Mouse (Mus musculus) T-helper 2 cell (primary cell): Measurements from ENCODE around the gene Arhgap23.

Source experiments
- in situ Hi-C: fragments of 300-600 bp; cut with MboI, MseI; formaldehyde crosslinking; loops from one replicate; pipeline ENCODE4 v1.15.1; 2025; ENCODE audit warnings: high pct_unique_total_duplicates

Gene Arhgap23

DNA sequence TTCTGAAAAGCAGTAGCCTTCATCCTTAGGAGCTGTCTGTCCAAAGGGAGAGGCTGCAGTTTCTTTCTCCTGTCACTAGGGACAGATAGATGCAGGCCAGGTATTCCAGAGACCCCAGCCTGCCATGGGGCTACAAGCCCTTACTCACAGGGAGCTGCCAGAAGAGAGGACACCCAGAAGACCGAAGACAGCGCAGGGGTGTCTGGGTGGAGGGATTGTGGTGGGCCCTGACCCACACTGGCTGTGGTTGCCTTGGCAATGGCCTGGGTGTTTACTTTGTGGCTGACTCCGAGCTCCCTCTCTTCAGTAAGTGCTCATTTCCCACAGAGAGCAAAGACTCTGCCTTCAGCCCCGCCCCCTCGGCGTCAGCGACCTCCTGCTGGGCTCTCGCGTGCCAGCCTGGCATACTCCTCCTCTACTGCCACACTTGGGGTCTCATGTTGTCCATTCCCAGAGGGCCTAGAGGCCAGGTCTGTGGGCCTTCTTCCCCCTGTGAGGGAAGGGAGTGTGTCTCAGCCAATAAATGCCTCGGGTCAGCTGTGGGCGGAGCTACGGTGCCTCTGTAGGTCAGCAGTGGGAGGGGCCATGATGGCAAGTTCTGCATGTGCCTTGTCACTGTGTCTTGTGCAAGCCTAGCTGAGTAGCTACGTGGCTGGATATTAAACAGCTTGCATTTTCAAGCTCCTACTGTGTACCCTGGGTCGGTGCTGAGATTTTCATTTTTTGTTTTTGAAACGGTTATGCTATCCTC is 19.5 kb downstream of the Arhgap23 start:
- in situ Hi-C loops = no loop called here

GRCm38 (mm10) chr11:97435808-97436491 is 20.6 kb downstream of the Arhgap23 start:
- in situ Hi-C loops = no loop called here

DNA sequence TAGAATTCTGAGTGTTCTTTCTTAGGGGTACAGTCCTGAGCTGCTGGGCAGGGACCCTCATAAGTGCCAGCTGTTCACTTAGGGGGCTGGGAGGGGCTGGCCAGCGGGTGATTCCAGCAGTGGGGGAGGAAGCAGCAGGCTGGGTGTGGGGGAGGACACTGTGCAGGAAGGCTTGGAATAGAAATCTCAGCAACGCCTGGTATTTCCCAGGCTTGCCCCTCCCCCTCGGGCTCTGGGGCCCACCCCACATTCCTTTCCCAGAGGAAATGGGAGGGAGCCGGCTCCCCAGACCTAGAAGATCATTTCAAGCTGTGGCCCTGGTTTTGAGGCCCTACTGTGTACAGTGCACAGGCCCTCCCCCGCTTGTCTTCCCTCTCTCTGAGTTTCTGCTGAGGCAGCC is 22.4 kb downstream of the Arhgap23 start:
- in situ Hi-C loops = no loop called here

DNA sequence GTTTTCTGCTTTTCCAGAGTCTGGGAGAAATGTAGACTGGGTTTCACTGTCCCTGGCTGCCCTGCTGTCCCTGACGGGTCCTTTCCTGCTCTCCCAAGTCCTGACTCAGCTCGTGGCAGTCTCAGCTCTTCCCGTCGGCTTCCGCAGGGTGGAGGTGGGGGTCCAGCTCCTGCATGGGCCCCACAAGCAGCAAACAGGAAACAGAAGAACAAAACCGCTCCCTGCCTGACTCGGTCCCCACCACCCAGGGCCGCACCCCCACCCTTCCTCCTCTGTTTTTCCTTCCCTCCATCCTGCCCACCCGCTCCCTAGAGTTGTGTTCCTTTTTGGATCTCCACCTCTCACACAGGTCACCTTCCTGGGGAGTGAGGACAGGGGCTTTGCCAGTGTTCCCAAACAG is 23.5 kb downstream of the Arhgap23 start:
- in situ Hi-C loops = no loop called here

GRCm38 (mm10) chr11:97439935-97440334 is 24.6 kb downstream of the Arhgap23 start:
- in situ Hi-C loops = no loop called here

DNA sequence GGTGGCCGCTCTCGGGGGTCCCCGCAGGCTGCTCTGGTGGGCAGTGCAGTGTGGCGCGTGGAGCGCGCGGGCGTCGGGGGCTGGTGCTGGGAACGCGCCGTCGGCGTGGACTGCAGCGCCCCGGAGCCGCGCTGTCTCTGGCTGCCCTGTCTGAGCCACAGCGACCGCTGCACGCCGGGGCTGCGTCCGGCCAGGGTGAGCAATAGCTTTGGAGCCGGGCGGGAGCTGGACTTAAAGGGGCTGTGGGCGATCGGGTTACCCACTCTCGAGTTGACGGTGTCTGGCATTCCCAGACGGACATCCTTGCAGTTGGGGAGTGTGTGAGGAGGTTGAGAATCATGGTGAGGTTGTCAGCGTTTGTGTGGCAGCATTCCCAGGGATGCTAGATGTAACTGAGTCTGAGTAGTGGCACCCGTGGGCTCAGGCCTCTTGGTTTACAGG is 25.1 kb downstream of the Arhgap23 start:
- in situ Hi-C loops = no loop called here

DNA sequence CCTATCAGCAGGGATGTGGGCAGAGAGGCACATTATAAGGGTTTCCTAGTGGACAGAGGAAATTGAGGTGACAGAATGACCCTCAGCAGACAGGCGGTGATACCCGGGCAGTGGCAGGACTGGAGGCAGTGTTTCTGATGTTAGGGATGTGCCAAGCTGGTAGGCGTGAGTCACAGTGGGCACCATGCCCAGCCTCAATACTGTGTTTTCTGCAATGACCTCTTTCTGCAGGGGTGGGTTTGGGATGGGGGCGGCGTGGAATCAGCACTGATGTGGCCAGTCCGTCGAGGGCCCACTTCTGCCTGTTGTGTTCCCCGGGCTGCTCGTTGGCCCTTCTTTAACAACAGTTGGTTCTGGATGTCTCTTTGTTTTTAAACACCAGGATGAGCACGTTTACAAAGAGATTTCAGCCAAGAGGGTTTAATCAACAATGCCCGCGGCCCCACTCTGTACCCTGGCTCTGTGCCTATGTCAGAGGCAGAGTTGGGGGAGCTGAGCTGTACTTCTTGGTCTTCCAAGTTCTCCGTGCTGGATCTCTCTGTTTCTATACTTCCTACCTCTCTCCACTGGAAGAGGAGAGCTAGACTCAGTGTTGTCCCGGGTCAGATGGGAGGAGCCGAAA is 25.8 kb downstream of the Arhgap23 start:
- in situ Hi-C loops = no loop called here

DNA sequence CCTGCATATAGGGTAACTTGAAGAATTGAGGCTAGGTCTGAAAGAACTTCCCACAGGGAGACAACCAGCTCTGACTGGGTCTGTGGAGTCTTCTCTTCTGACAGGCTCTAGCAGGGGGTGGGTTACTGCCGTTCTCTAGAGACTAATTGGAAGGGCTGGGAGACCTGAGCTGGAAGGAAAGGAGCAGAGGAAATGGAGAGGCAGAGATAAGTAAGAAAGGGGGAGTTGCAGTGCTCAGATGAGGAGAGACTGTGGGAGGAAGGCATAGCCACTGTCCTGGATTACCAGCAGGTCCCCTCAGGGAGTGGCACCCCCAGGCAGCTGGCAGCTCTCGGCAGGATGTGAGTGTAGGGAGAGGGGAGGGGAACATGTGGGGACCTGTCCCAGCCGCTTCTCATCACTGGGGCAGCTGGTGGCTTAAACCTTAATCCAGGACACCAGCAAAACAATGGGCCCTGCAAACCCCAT is 26.4 kb downstream of the Arhgap23 start:
- in situ Hi-C loops = no loop called here

DNA sequence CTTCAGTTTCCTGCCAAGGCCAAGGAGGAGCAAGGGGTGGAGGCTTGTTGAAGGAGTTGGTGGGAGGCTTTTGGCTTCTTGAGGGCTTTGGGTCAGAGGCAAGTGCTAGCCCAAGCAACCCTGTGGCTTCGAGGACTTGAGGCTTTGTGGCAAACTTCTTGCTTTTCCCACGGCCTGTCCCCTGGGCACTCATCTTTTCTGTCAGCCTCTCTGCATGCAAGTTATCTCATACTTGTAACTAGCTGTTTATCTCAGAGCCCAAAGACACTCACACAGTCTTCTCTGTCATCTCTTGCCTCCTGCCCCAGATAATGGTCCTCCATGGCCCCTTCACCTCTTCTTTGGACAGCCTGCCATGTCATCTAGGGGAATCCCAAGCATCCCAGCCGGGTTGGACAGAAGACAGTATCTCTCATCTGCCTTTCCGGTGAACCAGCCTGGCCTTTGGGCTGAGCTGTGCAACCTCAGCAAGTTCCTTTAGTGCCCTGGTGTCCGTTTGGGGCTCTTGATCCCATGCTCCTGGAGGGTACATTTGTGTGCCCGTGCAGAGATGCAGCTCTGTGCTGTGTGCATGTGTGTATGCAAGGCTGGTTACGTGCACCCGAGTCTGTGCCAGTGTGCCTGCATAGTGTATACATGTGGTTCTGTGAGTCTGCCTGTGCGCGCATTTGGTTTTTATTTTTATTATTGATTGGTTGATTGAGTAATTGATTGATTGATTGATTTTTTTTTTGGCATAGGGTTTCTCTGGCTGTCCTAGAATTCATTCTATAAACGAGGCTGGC is 27.8 kb downstream of the Arhgap23 start:
- in situ Hi-C loops = no loop called here

DNA sequence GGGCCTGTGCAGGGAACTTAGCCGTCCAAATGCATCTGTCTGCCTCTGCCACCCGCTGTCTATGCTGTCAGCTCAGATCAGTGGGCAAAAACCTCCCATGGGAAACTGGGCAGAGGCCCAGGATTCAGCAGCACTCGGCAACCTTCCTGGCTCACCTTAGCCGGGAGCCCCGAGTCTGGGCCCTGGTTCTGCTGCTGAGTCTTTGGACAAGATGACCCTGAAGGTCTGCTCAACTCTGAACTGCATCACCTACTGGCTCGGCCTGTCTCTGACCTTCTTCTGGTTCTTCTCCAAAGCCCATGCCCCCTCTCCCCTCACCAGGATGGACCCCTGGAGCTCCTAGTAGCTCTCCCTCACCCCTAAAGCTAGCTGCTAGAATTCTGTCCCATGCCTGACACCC is 30.3 kb downstream of the Arhgap23 start:
- in situ Hi-C loops = no loop called here

GRCm38 (mm10) chr11:97445999-97446511 is 30.7 kb downstream of the Arhgap23 start:
- in situ Hi-C loops = no loop called here

- in situ Hi-C loops = no loop called here
These were observed 32.6 kb downstream of the Arhgap23 start for GRCm38 (mm10) chr11:97447979-97448378.

GRCm38 (mm10) chr11:97448611-97449394 is 33.5 kb downstream of the Arhgap23 start:
- in situ Hi-C loops = no loop called here

DNA sequence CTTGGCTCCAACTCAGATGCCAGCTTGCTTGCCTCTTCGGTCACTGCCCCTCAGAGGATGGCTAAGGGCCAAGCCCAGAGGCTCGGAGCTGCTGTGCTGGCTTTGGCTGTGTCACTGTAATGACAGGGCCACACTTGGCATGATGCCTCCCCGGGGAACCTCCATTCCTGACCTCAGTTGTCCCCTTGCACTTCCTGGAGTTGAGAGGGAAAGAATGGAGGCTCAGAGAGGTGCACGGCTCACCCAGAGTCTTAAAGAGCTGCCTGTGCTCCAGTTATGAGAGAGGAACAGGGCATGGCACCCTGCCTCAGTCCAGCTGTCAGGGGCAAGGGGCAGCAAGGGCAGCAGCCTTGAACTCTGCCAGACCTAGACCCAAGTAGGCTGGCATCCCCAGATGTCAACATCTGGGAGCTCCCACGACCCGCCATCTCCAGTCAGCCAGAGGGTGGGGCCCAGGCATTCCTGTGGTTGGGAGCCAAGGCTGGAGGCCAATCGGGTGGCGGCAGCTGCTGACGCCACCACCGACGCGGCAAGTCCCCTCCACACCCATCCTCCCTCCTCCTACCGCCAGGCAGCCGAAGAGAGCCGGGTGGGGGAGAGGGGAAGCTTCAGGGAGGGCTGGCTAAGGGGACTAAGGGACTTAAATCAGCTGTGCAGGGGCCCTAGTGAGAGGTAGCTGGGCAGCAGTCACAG is 34.4 kb downstream of the Arhgap23 start:
- in situ Hi-C loops = no loop called here

- in situ Hi-C loops = no loop called here
These were observed 35.1 kb downstream of the Arhgap23 start for GRCm38 (mm10) chr11:97450305-97450922.

DNA sequence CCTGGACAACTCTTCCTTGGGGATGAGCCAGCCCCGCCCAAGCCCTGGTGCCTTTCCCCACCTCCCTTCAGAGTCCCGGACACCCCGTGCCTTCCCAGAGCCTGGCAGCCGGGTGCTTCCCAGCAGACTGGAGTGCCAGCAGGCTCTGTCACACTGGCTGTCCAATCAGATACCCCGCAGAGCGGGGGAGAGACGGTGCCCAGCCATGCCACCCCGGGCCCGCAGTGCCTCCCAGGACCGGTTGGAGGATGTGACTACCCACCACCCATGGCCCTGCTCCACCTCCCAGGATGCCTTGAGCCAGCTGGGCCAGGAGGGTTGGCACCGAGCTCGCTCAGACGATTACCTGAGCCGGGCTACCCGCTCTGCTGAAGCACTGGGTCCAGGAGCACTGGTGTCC is 36.3 kb downstream of the Arhgap23 start:
- in situ Hi-C loops = no loop called here

DNA sequence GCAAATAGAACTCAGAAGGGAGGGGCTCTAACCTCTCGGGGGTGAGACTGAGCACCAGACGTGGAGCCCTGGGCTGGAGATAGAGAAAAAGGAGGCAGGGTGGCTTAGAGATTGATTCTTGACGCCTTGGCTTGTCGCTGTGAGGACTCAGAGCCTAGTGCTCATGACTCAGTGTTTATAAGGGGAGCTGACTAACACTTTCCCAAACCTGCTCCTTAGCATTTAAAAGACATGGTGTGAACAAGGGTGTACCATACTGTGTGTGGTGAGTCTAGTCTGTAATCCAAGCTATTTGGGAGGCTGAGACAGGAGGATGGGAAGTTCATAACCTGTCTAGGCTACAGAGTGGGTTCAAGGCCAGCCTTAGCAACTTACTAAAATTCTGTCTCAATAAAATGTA is 41.8 kb downstream of the Arhgap23 start:
- in situ Hi-C loops = no loop called here

DNA sequence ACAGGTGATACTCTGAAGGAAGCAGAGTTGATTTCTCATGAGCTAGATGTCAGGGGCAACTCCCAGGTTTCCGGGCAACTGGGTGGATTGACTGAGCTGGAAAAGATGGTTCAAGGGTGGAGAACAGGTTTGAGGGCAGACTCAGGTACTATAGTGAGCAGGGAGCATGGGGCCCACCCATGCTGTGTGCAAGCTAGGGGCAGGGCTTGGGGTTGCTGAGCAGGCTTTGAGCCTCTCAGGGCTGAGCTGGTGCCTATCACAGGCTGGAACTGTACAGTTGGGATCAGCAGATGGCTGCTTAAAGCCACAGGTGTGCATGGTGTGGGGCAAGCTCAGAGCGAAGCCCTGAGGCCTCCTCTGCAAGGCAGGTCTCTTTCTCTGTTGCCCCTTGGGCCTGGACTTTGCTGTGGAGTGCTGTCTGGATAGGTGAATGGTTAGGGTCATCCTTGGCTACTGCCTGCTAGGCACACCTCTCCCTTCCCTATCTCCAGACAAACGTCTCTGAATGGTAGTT is 46.0 kb downstream of the Arhgap23 start:
- in situ Hi-C loops = no loop called here

DNA sequence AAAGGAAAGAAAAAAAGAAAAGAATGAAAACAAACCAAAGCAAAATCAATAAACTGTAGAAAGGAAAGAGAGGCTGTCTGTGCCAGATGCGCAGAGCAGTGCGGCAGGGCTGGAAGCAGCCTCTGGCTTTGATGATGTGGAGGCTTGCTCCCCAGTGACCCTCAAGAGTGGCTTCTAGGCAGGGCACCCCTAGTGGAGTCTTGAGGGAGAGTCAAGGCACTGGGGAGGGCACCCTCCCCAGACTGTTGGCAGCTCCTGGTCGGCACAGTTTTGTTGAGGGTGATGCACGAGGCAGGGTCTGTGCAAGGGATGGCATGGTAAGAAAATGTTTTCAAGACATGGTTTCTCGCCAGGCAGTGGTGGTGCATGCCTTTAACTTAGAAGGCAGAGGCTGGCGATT is 47.2 kb downstream of the Arhgap23 start:
- in situ Hi-C loops = no loop called here

DNA sequence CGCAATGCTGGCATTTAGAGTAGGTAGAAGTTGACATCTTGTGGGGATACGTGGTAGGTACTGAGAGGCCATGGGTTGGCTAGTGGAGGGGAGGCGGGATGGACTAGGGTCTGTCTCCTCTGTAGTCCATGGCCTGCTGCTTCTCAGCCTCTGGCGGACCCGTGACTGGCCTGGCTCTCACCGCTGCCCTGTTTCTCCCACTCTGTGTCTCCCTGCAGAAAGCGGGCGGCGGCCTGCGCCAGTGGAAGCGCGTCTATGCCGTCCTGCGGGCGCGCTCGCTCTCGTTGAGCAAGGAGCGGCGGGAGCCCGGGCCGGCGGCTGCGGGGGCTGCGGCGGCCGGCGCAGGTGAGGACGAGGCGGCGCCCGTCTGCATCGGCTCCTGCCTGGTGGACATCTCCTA is 47.8 kb downstream of the Arhgap23 start:
- in situ Hi-C loops = no loop called here
